Mouse (Mus musculus) CD4-positive, CD25-positive, alpha-beta regulatory T cell, adult 4 months (primary cell): ENCODE measurements around the gene Ube2q1. TPM values are rescaled to one million over a fixed set of nuclear protein-coding genes. Genes with fewer than 3 reads are reported as not detected.

ENCODE experiments used
- ATAC-seq: one replicate; pipeline ENCODE4 v1.8.0; 2017
- polyA plus RNA-seq, 2 experiments: library from polyadenylated mRNA; unstranded; fragments of 100-300 nt; shearing (Covaris generic); gene quantifications; one replicate each; pipeline ENCODE4 v1.2.1; 2017

The Ube2q1 gene
- polyA plus RNA-seq = 10 to 100 TPM; 11.2 to 18.6 TPM

DNA sequence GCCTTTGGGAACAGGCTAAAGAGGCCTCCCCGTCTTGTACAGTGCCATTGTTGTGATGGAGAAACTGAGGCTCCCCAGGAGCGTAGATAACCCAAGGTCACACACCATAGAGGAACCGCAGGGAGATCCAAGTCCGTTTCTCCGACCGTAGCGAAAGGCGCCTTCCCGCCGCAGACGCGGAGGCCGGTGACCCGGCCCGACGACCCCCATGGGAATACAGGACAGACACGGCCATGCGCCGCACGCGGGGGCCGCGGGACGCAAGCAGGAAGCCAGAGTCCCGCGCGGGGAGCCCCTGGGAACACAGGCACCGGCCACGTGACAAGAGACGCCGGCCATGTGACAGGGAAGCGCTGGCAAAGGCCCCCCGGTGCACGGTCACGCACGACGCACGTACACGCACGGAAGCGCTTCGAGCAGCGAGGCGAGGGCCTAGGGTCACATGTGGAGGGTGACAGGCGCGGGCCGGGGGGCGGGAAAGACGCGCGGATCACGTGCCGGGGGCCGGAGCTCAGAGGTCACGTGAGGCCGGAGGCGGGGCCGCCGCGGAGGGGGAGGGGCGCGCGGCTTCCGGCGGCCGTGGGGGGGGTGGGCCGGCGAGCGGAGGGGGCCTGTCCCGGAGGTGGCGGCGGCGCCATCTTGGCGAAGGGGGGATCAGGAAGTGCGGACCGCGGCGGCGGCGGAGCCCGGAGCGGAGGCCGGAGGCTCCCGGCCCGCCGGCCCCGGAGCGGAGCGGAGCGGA lies at the start of gene Ube2q1:
Gene Ube2q1 (plus strand): TSS at position 649 of the 742 bp plus-strand sequence.
- peak; percentile 93 for ATAC-seq

DNA sequence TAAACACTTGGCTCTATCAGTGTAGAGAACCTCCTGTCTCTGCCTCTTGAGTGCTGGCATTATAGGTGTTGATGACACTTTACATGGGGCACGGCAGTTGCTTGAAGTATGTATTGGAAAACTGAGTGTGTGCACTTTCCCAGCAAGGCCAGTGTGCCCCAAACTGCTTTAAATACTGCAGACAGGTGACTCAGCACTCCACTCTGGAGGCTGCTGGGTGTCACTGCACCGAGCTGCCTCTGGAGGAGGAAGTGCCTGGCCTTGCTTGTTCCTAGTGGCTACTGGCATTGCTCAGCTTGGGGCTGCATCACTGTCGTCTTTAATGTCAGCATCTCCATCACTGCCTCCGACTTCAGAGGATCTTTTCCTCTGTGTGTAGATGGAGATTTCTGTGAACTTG lies 46.4 kb upstream of the Ube2q1 start:
- ATAC-seq = peak; percentile 56

DNA sequence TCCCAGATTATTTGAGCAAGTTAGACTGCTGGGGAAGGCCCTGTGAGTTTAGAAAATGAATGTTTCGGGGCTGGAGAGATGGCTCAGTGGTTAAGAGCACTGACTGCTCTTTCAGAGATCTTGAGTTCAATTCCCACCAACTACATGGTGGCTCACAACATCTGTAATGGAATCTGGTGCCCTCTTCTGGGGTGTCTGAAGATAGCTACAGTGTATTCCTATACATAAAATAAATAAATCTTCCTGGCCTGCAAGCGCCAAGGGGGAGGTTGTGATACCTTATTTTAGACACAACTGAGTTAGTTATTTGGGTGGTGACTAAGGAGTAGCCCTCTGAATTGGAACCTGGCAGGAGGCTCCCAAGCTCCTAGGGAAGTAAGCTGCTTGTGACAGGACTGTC lies 44.6 kb upstream of the Ube2q1 start:
- ATAC-seq = no peak

DNA sequence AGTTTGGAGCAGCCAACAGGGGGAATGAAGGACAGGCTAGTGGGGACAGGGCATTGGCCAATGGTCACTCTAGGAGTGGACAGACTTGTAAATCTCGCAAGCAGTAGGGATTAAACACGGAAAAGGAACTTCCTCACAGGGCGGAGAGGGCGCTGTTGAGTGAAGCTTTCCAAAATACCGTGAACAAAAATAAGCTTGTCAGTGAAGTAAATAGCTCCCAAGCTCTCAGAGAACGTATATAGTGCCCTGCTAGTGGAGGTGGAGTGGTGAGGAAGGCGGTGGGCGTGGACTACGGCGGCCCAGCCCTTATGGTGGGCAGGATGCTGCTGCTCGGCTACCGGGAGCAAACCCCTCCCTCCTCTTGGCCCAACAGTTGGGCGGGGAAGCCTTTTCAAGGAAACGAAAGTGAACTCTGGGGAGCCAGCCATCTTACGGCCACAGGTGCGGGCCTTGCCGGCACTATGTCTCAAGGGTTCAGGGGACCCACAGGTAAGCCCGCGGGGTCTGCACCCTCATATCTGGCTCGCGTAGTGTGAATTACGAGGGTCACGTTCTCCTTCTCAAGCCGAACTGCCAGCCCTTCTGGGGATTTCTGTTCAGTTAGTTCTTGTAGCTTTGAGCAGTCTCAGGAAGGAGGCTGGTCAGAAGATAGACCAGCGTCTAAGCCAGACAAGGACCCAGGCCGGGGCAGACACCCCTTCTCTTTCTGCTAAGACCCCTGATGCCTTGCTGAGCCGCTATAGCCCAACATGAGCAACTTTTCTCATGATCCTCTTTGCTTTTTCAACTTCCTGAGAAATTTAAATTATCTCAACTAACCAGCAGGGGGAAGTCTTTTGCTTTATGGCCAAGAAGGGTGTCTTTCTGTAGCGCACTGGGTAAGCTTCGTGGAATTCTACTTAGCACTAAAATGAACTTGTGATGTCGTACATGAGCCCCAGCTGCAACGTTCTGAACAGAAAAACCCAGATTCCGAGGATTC lies 42.8 kb upstream of the Ube2q1 start:
- ATAC-seq = peak; percentile 97

DNA sequence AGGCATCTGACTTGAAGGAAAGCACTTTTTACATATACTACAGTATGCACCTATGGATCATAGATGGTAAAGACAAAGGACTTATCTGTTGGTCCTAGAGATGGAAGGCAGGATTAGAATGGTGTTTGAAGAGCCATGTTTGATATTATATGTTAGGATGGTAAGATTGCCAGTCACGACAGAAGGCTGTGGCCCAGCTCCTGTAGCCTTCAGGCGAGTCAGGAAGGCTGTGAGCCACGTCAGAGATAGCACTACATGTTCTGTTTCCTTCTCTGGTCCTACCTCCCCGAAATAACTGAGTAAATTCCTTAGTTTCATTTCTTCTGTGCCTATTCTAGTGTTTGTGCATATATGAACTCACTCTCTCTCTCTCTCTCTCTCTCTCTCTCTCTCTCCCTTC lies 41.3 kb upstream of the Ube2q1 start:
- no peak for ATAC-seq

DNA sequence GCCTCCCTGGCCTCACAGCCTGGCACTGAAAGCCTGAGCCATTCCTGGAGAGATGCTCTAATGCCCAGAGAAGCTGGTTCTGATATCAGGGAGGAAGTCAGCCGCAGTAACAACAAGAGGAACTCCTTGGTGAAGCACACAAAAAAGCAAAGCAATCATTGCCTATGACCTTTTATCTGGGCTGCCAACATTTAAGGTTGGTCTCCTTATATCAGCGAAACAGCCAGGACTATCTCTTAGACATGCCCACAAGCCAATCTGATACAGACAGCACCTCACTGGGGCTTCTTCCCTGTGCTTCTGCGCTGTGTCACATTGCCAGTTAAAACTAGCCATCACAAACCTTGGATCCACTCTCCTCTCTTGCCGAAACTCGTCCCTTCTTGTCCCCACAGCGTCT lies 34.9 kb upstream of the Ube2q1 start:
- ATAC-seq = no peak

DNA sequence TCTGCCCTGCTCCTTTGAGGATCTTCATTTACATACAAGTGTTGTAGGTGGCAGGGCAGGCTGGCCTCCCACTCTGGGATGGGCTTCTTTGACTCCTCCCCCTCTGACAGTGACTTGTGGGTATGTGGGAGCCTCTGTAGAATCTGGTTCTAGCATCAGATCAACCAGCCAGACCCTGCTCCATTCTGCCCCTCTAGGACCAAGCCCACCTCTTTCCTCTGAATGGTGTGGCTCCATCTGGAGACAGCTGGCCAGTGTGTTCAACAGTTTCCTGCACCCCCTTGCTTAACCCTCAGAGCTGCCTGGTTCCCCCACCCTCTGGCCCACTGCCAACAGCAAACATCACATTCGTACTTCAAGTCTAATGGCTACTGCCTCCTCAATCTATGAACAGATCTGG lies 21.1 kb upstream of the Ube2q1 start:
- no peak for ATAC-seq

DNA sequence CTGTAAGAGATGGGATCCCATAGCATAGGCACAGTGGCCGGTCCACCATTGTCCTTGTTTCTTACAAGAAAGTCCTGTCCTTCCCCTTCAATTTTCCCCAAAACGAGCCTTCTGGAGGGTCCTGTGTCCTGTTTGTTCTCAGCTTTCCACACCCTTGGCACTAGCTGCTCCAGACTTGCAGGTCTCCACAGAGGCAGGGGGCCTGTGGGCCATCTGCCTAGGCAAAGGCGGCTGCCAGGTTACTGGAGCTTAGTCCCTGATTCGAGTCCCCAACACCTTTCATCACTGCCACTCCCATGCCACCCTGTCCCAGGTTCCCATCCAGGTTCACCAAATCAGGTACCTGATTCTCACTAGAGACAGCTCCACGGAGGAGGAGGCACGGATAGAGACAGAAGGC lies 18.1 kb upstream of the Ube2q1 start:
- no peak for ATAC-seq

DNA sequence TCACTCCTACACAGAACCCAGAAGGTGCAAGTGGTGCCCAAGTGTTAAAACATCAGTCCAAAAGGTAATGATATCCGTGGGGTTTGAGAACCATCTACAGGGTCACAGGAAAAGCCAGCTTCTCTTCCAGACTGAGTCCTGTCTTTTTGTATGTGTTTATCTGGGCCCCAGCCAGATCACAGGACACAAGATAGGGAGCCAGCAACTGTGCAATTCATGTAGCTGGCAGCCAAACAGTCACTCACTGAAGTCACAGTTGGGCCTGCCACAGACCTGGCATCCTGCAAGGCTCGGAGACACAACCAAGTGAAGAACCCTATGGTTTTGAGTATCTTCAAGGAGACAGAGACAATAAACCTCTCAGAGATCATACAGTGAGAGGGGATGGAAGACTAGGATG lies 15.6 kb upstream of the Ube2q1 start:
- ATAC-seq = no peak

DNA sequence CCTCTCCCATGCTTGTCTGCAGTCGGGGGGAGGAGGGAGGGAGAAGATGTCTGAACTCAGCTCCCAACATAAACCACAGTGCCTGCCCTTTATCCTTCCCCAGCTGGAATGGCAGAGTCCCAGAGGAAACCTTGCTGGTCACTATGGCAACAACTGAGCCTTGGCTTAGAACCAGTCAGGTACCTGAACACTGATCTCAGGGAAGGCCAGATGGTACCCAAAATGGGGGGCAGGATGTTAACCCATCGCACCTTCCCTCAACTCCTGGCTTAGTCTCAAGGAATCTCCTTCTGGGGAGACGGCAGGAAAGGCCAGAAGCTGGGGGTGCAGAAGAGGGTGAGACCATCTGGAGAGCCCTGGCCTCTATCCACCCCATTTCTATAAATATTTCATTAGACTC lies 13.6 kb upstream of the Ube2q1 start:
- ATAC-seq = no peak

DNA sequence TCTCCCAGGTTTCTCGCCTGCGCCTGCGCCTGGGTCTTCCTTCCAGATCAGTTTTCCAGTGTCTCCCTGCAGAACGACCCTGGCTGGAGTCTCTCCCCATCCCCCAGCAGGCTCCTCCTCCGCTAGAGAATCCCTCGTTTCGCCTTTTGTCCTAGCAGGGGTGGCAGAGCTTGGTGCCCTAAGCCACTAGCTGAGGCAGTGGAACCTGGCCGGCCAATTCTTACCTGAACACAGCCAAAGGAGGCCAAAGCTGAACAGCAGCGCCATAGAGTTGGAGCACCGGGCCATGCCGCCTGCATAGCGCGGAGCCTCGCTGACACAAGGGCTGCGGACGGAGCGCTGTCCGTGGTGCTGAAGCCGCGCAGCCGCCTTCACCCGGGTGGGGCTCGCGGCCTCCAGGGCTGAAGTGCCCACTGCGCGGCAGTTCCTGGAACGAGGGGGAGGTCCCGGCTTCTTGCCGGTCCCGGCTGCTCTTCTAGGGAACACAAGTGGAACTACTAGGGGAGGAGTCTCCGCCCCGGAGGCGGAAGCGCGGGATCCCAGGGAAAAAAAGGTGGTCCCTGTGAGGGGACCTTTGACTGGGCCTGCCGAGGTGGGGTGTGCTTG lies 9.2 kb upstream of the Ube2q1 start, which contains the start of gene Chrnb2:
Gene Chrnb2 (minus strand): TSS at position 514 of the 606 bp plus-strand sequence.
- ATAC-seq = peak; percentile 64

DNA sequence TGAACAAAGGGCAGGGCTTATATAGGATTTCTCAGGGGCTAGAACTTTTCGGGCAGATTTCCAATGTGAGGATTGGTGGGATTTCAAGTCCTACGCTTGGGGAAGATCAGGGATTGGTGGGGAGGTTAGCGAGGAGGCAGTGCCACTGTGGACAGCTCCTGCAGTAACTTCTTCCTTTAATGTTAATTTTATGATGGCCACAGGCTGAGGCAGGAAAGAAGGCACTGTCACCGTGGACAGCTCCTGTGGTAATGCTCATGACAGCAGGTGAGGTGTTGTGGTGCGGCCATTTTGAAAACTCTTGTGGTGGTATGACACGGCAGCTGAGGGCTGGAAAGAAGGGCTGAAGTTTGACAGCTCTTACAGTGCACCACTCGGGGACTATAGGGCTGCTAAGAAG lies 3.8 kb upstream of the Ube2q1 start:
- no peak for ATAC-seq

DNA sequence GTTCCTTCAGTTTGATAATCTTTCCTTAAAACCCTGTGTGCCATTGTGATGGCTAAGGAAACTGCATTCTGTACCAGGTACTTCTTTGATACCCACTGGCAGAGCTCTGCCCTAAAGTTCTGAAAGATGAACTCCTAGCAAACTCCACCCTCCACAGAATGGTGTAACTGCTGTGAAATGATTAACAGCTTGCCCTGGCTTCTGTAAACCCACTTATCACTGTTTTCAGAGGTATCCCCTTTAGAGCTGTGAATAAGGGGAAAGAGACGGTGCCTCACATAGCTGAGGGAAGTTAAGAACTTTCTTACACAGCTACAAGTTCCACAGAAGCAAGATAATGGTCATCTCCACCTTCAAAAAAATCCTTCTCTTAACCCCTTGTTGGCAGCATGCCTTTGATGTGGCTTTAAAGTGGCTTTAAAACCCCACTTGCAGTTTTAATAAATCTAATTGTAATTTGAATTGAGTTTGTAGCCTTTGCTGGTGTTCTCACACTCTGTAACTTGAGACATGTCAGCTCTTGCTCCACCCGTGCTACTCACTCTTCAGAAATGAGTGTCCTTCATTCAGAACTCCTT lies 2.9 kb upstream of the Ube2q1 start:
- no peak for ATAC-seq

DNA sequence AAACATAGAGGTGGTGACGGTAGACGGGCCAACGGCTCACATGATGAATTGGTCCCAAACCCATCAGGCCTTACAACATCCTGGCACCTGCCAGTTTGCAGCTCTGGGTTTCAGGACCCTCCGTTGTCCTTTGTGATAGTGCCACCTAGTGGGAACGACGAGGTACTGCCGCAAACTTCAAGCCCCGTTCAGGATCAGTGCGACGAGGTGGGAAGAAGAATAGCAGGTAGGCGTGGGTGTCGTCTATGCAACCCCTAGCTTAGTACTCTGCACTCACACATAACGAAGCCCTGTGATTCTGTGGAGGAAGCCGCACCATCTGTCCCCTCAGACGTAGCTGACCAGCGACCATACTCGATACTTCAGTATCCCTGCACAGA lies 838 bp upstream of the Ube2q1 start:
- ATAC-seq = peak; percentile 66

DNA sequence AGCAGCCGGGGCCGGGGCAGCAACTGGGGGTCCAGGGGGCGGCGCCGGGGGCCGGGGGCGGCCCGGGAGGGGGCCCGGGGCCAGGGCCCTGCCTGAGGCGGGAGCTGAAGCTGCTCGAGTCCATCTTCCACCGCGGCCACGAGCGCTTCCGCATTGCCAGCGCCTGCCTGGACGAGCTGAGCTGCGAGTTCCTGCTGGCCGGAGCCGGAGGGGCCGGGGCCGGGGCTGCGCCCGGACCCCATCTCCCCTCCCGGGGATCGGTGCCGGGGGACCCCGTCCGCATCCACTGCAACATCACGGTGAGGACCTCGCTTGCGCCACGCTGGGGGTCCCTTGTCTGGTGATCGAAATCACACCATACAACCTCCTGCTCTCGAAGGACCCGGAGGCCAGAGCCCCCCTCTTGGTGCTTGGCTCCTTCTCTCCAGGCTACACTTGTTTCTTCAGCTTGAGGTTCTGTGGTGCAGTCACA lies 360 bp downstream of the Ube2q1 start:
- ATAC-seq = no peak

DNA sequence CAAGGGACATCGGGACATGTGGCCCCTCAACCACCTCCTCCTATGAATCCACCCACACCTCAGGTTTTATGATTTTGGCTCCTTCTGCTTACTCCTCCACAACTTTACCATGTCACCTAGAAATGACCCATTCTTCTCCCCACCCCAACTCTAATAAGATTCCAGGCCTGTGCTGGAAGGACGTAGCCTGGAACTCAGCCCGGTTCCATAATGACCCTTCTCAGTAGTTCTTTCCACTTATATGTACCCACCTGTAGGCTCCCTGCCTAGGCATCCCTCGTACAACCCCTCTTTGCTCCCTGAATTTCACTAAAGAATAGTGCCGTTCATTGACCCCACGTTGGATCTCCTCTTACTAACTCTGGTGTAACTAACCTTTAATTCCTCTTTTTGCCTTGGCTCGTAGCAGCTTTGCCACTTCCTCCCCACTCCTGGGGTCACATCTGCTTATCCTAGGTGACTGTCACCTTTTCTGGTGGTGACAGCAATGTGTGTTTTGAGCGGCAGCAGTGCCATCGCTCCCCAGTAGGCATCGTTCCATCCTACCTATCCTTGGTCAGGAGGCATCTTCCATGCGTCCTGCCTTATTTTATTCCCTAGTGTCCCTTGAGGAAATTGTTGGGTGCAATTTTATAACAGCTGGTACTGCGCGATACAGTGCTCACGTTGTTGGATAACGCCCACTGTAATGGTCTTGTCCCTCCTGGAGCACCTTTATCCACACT lies 982 bp downstream of the Ube2q1 start:
- ATAC-seq = no peak

DNA sequence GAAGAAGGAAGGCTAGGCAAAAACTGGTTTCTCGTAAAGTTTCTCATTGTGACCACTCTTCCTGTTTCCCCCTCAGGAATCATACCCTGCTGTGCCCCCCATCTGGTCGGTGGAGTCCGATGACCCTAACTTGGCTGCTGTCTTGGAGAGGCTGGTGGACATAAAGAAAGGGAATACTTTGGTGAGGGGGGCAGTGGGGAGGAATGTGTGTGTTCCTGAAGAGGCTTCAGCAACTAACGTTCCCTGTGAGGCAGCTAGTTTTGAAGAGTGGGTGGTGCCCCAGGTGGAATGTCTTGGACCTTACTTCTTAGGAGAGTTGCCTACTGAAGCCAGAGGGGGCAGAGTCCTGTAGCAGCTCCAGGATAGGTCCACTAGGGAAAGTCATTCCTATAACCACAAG lies 2.6 kb downstream of the Ube2q1 start:
- ATAC-seq = no peak

DNA sequence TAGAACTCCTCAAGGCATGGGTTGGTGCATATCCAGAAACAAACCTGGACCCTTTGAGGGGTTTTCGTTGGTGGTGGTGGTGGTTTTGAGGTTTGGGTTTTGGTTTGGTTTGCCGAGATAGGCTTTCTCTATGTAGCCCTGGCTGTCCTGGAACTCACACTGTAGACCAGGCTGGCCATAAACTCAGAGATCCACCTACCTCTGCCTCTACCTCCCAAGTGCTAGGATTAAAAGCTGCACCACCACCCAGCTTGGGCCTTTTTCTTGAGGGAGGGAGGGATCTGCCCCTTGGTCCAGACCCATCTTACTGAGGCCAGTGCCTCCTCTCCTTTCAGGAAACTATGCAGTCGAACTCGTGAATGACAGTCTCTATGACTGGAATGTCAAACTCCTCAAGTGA lies 6.7 kb downstream of the Ube2q1 start:
- no peak for ATAC-seq

DNA sequence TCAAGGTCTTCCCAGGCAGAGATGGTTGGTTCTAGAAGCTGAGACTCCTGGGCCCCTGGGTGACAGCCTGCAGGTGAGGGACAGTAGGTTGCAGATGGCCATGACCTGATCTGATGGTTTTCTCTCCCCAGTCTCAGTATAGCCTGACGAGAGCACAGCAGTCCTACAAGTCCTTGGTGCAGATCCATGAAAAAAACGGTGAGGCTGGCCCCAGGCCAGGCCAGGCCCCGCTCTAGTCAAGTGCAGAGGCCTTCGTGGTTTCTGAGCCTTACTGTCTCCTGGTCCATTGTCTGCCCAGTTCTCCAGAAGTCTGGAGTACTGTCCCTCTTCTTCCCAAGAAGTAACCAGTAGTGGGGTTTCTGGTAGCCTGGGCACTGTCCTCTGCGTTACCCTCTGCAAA lies 8.2 kb downstream of the Ube2q1 start:
- ATAC-seq = no peak

DNA sequence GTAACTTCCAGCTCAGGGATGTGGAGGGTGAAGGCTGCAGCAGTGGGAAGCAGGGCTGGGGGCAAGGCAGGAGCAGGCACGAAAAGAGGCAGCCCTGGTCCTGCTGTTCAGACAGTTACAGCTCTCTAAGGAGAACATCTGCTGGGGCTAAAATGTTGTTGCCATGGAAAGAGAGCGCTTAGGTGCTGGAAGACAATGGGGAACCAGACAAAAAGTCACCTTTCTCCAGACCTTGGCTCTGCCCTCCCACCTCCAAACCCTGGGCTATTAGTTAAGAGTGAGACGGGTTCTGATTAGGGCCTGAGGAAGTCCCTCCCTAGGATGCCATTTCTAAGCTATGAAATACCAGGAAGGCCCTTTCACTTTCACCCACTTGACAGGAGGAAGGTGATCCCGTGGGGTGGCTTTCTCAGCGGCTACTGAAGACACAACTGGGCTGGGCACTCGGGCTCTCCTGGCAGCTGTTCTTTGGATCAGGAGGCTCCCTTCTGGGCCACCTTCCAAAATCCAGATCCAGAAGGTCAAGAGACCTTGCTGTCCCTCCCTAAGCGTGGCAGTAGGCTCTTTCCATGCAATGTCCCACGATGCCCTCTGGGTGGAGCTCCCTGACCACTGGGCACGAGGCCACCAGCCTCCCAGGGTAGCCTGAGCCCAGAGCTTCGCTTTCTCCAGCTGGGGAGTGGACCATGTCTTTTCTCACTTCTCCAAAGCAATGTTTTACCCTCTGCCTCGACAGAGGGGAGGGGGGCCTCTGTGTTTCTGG lies 11.8 kb downstream of the Ube2q1 start:
- peak; percentile 64 for ATAC-seq

DNA sequence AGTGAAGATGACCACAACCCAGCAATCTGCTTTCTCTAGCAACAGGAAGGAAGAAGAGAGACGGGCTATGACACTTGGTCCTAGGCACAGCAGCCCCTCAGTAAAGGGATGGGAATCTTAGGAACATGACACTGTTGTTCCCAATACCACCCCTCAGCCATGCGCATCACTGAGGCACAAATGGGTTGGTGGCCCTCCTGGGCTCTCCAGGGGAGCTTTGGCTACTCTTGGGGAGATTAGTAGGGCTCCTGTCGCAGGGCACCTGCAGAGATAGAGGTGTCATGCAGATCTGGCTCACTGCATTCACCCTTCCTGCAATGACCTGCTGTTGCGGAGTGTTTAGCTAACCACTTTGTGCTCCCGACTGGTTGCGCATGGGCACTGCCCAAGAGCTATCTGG lies 12.9 kb downstream of the Ube2q1 start:
- ATAC-seq = no peak
